Mouse (Mus musculus): Measurements from ENCODE around the gene Pcbp4. TPM values are rescaled to one million over a fixed set of nuclear protein-coding genes. Genes with fewer than 3 reads are reported as not detected.

The Pcbp4 gene
- polyA plus RNA-seq, 1 experiment, result 59.9 TPM

GRCm38 (mm10) chr9:106421033-106421864, 31.8 kb upstream of the Pcbp4 start:
- DNase-seq, result no peak
- no peaks in the 10 kb centered on the region for H3K36me3 ChIP-seq (ENCODE audit: control insufficient read depth, insufficient read depth, low read length)
- no peaks in the 10 kb centered on the region for H3K27me3 ChIP-seq (ENCODE audit: control insufficient read depth, insufficient read depth, low read length)
- TF ChIP-seq POLR2A (IDR thresholded peaks at IDR 0.05; ENCODE audit: control insufficient read depth, extremely low read depth, insufficient read depth, low read length, poor library complexity) (no peak), CTCF (IDR thresholded peaks at IDR 0.05; ENCODE audit: borderline replicate concordance, control insufficient read depth, extremely low read depth, insufficient read depth, low read length, poor library complexity) (no peak)
- 19% methylated on average over 18 of the region's 18 CpGs for WGBS
- peaks cover 7% of the 10 kb centered on the region for H3K4me1 ChIP-seq (replicated peaks; ENCODE audit: control insufficient read depth, insufficient read depth, low read length)
- no peak overlapping the region for H3K27ac ChIP-seq (ENCODE audit: control insufficient read depth, insufficient read depth, low read length)
- H3K4me3 ChIP-seq (ENCODE audit: control insufficient read depth, insufficient read depth, low read length), result no peak overlapping the region

- peak; percentile 80 for DNase-seq
- WGBS, result 0% methylated on average over 3 of the region's 3 CpGs
- Histone ChIP-seq H3K4me1 (replicated peaks; ENCODE audit: control insufficient read depth, insufficient read depth, low read length) (peaks cover 7% of the 10 kb centered on the region), H3K27ac (ENCODE audit: control insufficient read depth, insufficient read depth, low read length) (no peak overlapping the region), H3K36me3 (ENCODE audit: control insufficient read depth, insufficient read depth, low read length) (no peaks in the 10 kb centered on the region), H3K4me3 (ENCODE audit: control insufficient read depth, insufficient read depth, low read length) (no peak overlapping the region), H3K27me3 (ENCODE audit: control insufficient read depth, insufficient read depth, low read length) (no peaks in the 10 kb centered on the region)
- TF ChIP-seq POLR2A (IDR thresholded peaks at IDR 0.05; ENCODE audit: control insufficient read depth, extremely low read depth, insufficient read depth, low read length, poor library complexity) (no peak), CTCF (IDR thresholded peaks at IDR 0.05; ENCODE audit: borderline replicate concordance, control insufficient read depth, extremely low read depth, insufficient read depth, low read length, poor library complexity) (peak; percentile 65; the same call in 1 of the 2 replicates)
Measured at GRCm38 (mm10) chr9:106421865-106422160, 31.3 kb upstream of the Pcbp4 start.

- Histone ChIP-seq H3K27me3 (ENCODE audit: control insufficient read depth, insufficient read depth, low read length) (no peaks in the 10 kb centered on the region), H3K27ac (ENCODE audit: control insufficient read depth, insufficient read depth, low read length) (peak overlapping the region; percentile 86), H3K4me3 (ENCODE audit: control insufficient read depth, insufficient read depth, low read length) (peak overlapping the region; percentile 87), H3K36me3 (ENCODE audit: control insufficient read depth, insufficient read depth, low read length) (peaks cover 12% of the 10 kb centered on the region), H3K4me1 (replicated peaks; ENCODE audit: control insufficient read depth, insufficient read depth, low read length) (peaks cover 10% of the 10 kb centered on the region; the same call in 1 of the 2 replicates)
- no peak for DNase-seq
- 7% methylated on average over 11 of the region's 11 CpGs for WGBS
- TF ChIP-seq POLR2A (IDR thresholded peaks at IDR 0.05; ENCODE audit: control insufficient read depth, extremely low read depth, insufficient read depth, low read length, poor library complexity), result no peak
- TF ChIP-seq CTCF (IDR thresholded peaks at IDR 0.05; ENCODE audit: borderline replicate concordance, control insufficient read depth, extremely low read depth, insufficient read depth, low read length, poor library complexity), result no peak
Measured at GRCm38 (mm10) chr9:106428719-106429220, 24.3 kb upstream of the Pcbp4 start.

DNA sequence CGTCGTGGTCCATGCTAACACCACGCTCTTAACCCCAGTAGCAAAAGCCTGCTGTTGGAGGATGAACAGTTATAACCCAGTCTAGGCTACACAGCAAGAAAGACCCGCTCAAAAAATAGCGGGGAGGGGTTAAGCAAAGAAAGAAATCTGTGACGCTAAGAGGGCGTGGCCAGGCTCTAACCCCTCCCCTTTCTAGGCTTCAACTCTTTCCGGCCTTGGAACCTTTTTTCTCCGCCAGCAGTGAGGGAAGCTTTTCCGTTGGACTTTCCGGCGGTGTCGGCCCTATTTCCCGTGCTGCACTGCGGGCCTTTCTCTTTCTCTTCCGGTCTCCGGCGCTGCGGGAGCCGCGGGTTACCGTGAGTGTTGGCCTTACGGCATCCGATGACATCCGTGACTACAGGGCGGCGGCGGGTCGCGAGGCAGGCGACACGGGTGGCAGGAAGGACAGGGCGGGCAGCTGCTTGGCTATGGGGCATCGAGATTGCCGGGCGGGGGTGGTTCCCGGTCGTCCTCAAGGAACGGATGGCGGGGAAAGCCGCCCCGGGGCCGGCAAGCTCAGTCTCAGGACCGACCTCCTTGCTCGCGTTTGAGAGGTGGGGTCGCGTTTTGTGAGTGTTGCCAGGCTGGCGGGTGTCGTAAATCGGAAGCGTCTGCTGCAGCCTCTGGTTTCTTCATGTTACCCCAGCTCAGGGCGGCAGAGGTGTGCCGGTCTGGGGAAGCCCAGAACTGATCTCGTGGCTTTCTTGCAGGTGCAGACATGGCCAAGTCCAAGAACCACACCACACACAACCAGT, 23.7 kb upstream of the Pcbp4 start, which contains the start of gene Rpl29:
Rpl29 (plus strand) TSS at position 234 of the 794 bp plus-strand sequence.
- H3K4me1 ChIP-seq (replicated peaks; ENCODE audit: control insufficient read depth, insufficient read depth, low read length), result peaks cover 10% of the 10 kb centered on the region; the same call in 1 of the 2 replicates
- peaks cover 12% of the 10 kb centered on the region for H3K36me3 ChIP-seq (ENCODE audit: control insufficient read depth, insufficient read depth, low read length)
- H3K4me3 ChIP-seq (ENCODE audit: control insufficient read depth, insufficient read depth, low read length), result peak within 1 kb of the TSS; percentile 87
- peak; percentile 95 for DNase-seq
- H3K27me3 ChIP-seq (ENCODE audit: control insufficient read depth, insufficient read depth, low read length), result no peaks in the 10 kb centered on the region
- TF ChIP-seq POLR2A (IDR thresholded peaks at IDR 0.05; ENCODE audit: control insufficient read depth, extremely low read depth, insufficient read depth, low read length, poor library complexity), result peak; percentile 59; the same call in 1 of the 2 replicates
- peak; percentile 21; the same call in 1 of the 2 replicates for TF ChIP-seq CTCF (IDR thresholded peaks at IDR 0.05; ENCODE audit: borderline replicate concordance, control insufficient read depth, extremely low read depth, insufficient read depth, low read length, poor library complexity)
- peak within 1 kb of the TSS; percentile 86 for H3K27ac ChIP-seq (ENCODE audit: control insufficient read depth, insufficient read depth, low read length)
- under 1% methylated on average over 55 of the region's 55 CpGs for WGBS

DNA sequence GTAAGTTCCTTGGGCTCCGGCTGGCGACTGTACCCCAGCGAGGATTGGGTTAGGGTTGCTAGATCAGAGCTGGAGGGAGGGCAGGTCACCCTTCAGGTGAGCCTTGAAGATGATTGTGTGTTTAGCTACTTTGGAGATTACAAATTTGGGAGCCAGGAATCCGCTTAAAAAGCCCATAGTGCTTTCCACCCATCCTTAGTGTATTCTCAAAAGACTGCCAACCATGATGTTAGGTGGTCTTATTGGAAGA, 23.2 kb upstream of the Pcbp4 start:
- Histone ChIP-seq H3K4me3 (ENCODE audit: control insufficient read depth, insufficient read depth, low read length) (peak overlapping the region; percentile 87), H3K27me3 (ENCODE audit: control insufficient read depth, insufficient read depth, low read length) (no peaks in the 10 kb centered on the region), H3K36me3 (ENCODE audit: control insufficient read depth, insufficient read depth, low read length) (peaks cover 12% of the 10 kb centered on the region), H3K4me1 (replicated peaks; ENCODE audit: control insufficient read depth, insufficient read depth, low read length) (peaks cover 10% of the 10 kb centered on the region; the same call in 1 of the 2 replicates), H3K27ac (ENCODE audit: control insufficient read depth, insufficient read depth, low read length) (peak overlapping the region; percentile 73)
- DNase-seq, result no peak
- TF ChIP-seq CTCF (IDR thresholded peaks at IDR 0.05; ENCODE audit: borderline replicate concordance, control insufficient read depth, extremely low read depth, insufficient read depth, low read length, poor library complexity), result no peak
- TF ChIP-seq POLR2A (IDR thresholded peaks at IDR 0.05; ENCODE audit: control insufficient read depth, extremely low read depth, insufficient read depth, low read length, poor library complexity), result no peak
- 2% methylated on average over 4 of the region's 4 CpGs for WGBS

- Histone ChIP-seq H3K36me3 (ENCODE audit: control insufficient read depth, insufficient read depth, low read length) (peaks cover 12% of the 10 kb centered on the region), H3K27ac (ENCODE audit: control insufficient read depth, insufficient read depth, low read length) (no peak overlapping the region), H3K27me3 (ENCODE audit: control insufficient read depth, insufficient read depth, low read length) (no peaks in the 10 kb centered on the region), H3K4me3 (ENCODE audit: control insufficient read depth, insufficient read depth, low read length) (no peak overlapping the region), H3K4me1 (replicated peaks; ENCODE audit: control insufficient read depth, insufficient read depth, low read length) (peaks cover 18% of the 10 kb centered on the region)
- TF ChIP-seq POLR2A (IDR thresholded peaks at IDR 0.05; ENCODE audit: control insufficient read depth, extremely low read depth, insufficient read depth, low read length, poor library complexity) (no peak), CTCF (IDR thresholded peaks at IDR 0.05; ENCODE audit: borderline replicate concordance, control insufficient read depth, extremely low read depth, insufficient read depth, low read length, poor library complexity) (no peak)
- DNase-seq, result no peak
- 91% methylated on average over 7 of the region's 7 CpGs for WGBS
Measured at GRCm38 (mm10) chr9:106433389-106433788, 19.7 kb upstream of the Pcbp4 start.

Data from thymus, adult 2 months (tissue).